Mouse (Mus musculus): ENCODE data around the gene Uxs1.

The Uxs1 gene

DNA sequence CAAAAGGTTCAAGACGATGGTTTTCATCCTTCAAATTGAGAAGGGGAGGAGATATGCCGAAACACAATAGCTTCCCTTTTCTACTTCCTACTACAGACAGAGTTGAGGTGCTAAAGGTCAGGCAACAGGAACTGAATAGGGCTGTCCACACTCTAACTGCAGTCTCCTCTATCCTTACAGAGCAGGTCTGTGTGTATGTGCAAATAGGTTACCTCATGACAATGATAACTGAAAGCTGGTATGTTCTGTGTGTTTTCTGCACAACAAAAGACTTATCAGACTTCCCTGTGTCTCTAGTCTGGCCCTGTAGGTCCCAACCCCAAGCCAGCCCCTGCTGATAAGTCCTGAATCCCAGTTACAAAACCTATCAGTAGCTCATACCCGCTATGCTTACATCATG is 16.5 kb downstream of the Uxs1 start:
- in situ Hi-C loops (cut with MboI; ENCODE audit: low pct_unique_long_range_greater_than_20kb in 1 of 2, low sequenced_read_pairs in 2 of 2, unreplicated experiment in 1 of 2), result no loop called here

- in situ Hi-C loops (cut with MboI; ENCODE audit: low pct_unique_long_range_greater_than_20kb in 1 of 2, low sequenced_read_pairs in 2 of 2, unreplicated experiment in 1 of 2), result no loop called here
Observed at GRCm38 (mm10) chr1:43809351-43809750, 18.2 kb downstream of the Uxs1 start.

GRCm38 (mm10) chr1:43803906-43804474 is 23.6 kb downstream of the Uxs1 start:
- in situ Hi-C loops (cut with MboI; ENCODE audit: low pct_unique_long_range_greater_than_20kb in 1 of 2, low sequenced_read_pairs in 2 of 2, unreplicated experiment in 1 of 2), result no loop called here

DNA sequence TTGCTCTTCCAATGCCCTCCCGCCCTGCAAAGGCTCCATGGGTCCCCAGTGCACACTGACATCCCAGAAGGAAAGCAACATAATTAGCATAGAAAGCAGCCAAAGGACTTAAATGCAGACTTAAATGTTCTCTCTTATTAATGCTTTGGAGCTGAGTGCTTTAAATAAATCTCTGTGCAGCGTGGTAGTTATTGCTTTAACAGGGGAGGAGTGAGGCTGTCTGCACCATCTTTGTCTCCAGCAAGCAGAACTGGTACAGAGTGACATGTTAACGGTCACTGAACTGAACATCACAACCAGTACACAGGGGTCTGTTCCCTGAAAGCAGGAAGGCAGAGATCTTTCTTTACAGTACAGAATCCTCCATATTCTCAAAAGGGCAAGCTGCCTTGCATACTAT is 29.6 kb downstream of the Uxs1 start:
- in situ Hi-C loops (cut with MboI; ENCODE audit: low pct_unique_long_range_greater_than_20kb in 1 of 2, low sequenced_read_pairs in 2 of 2, unreplicated experiment in 1 of 2), result no loop called here

GRCm38 (mm10) chr1:43789765-43790164 is 37.8 kb downstream of the Uxs1 start:
- in situ Hi-C loops (cut with MboI; ENCODE audit: low pct_unique_long_range_greater_than_20kb in 1 of 2, low sequenced_read_pairs in 2 of 2, unreplicated experiment in 1 of 2), result no loop called here

DNA sequence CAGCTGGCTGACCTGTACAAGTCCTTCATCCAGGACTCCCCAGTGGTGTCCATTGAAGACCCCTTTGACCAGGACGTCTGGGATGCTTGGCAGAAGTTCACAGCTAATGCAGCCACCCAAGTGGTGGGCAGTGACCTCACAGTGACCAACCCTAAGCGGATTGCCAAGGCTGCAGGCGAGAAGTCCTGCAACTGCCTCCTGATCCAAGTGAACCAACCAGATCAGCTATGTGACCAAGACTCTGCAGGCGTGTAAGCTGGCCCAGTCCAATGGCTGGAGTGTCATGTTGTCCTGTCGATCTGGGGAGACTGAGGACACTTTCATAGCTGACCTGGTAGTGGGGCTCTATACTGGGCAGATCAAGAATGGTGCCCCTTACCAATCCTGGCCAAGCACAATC is 40.9 kb downstream of the Uxs1 start:
- in situ Hi-C loops (cut with MboI; ENCODE audit: low pct_unique_long_range_greater_than_20kb in 1 of 2, low sequenced_read_pairs in 2 of 2, unreplicated experiment in 1 of 2), result no loop called here

GRCm38 (mm10) chr1:43785316-43785715 is 42.3 kb downstream of the Uxs1 start:
- in situ Hi-C loops (cut with MboI; ENCODE audit: low pct_unique_long_range_greater_than_20kb in 1 of 2, low sequenced_read_pairs in 2 of 2, unreplicated experiment in 1 of 2), result no loop called here

- in situ Hi-C loops (cut with MboI; ENCODE audit: low pct_unique_long_range_greater_than_20kb in 1 of 2, low sequenced_read_pairs in 2 of 2, unreplicated experiment in 1 of 2), result no loop called here
Observed at GRCm38 (mm10) chr1:43783186-43783585, 44.4 kb downstream of the Uxs1 start.

- in situ Hi-C loops (cut with MboI; ENCODE audit: low pct_unique_long_range_greater_than_20kb in 1 of 2, low sequenced_read_pairs in 2 of 2, unreplicated experiment in 1 of 2), result no loop called here
Observed at GRCm38 (mm10) chr1:43782680-43783079, 44.9 kb downstream of the Uxs1 start.

GRCm38 (mm10) chr1:43781672-43782071 is 45.9 kb downstream of the Uxs1 start:
- in situ Hi-C loops (cut with MboI; ENCODE audit: low pct_unique_long_range_greater_than_20kb in 1 of 2, low sequenced_read_pairs in 2 of 2, unreplicated experiment in 1 of 2), result no loop called here

DNA sequence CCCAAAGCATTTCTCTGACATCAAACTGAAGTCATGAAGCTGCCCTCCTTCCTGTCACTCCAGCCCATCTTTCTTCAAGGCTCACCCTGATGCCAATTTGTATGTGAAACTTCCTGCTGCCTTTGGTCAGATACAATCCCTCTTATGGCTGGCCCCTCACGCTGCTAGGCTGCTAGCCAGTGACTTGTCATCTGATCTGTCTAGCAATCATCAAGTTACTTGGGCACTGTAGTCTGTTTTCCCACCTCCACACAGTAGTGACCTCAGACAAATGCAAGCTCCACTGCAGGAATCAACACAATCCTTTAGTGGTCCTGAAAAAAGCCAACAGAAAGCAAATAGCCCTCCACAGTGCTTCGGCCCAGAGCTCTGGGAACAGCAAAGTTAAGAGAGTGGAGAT is 46.4 kb downstream of the Uxs1 start:
- in situ Hi-C loops (cut with MboI; ENCODE audit: low pct_unique_long_range_greater_than_20kb in 1 of 2, low sequenced_read_pairs in 2 of 2, unreplicated experiment in 1 of 2), result no loop called here

DNA sequence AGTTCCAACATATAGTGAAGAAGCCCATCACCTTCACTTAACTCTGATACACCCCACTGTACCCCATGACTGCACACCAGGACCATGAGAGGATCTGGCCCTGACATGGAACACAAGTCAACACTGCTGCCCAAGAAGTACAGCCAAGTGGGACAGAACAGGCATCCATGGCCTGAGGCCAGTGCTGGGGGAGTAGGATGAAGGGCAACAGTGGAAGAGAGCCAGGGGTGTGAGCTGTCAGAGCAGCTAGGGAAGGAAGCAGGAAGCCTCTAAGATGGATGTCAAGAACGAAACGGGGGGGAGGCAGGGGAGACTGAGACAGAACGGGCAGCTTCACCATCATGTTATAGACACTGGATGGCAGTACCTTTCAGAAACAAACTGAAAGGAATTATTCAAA is 51.5 kb downstream of the Uxs1 start:
- in situ Hi-C loops (cut with MboI; ENCODE audit: low pct_unique_long_range_greater_than_20kb in 1 of 2, low sequenced_read_pairs in 2 of 2, unreplicated experiment in 1 of 2), result no loop called here

GRCm38 (mm10) chr1:43774126-43774525 is 53.5 kb downstream of the Uxs1 start:
- in situ Hi-C loops (cut with MboI; ENCODE audit: low pct_unique_long_range_greater_than_20kb in 1 of 2, low sequenced_read_pairs in 2 of 2, unreplicated experiment in 1 of 2), result loop anchor here (25.0 kb wide), 1 partner anchor 288 kb away; the partner anchor contains the start of gene Gm8251 (in 2 of the 2)

DNA sequence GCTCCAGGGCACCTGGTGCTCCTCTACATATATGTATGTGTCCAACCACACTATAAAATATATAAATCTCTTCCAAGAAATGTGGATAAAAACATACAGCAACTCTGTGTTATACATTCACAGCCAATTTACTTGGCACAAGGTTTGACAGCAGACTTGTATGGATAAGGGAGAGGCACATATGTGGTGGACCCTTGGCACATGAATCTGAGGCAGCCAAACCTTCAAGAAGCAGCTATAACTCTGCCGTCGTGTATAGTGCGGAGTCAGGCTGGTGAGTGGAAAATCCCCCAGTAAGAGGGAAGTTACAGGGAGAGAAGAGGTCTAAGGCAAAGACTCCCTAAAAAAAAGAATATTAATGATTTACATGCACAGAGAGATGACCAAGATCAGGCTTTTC is 54.9 kb downstream of the Uxs1 start:
- in situ Hi-C loops (cut with MboI; ENCODE audit: low pct_unique_long_range_greater_than_20kb in 1 of 2, low sequenced_read_pairs in 2 of 2, unreplicated experiment in 1 of 2), result loop anchor here (25.0 kb wide), 1 partner anchor 290 kb away; the partner anchor contains the start of gene Gm8251 (in 2 of the 2)

GRCm38 (mm10) chr1:43770032-43770431 is 57.6 kb downstream of the Uxs1 start:
- in situ Hi-C loops (cut with MboI; ENCODE audit: low pct_unique_long_range_greater_than_20kb in 1 of 2, low sequenced_read_pairs in 2 of 2, unreplicated experiment in 1 of 2), result loop anchor here (25.0 kb wide), 1 partner anchor 292 kb away; the partner anchor contains the start of gene Gm8251 (in 2 of the 2)

- in situ Hi-C loops (cut with MboI; ENCODE audit: low pct_unique_long_range_greater_than_20kb in 1 of 2, low sequenced_read_pairs in 2 of 2, unreplicated experiment in 1 of 2), result loop anchor here (25.0 kb wide), 1 partner anchor 293 kb away; the partner anchor contains the start of gene Gm8251 (in 2 of the 2)
Observed at GRCm38 (mm10) chr1:43769348-43769747, 58.3 kb downstream of the Uxs1 start.

GRCm38 (mm10) chr1:43768385-43768990 is 59.1 kb downstream of the Uxs1 start:
- in situ Hi-C loops (cut with MboI; ENCODE audit: low pct_unique_long_range_greater_than_20kb in 1 of 2, low sequenced_read_pairs in 2 of 2, unreplicated experiment in 1 of 2), result loop anchor here (25.0 kb wide), 1 partner anchor 294 kb away; the partner anchor contains the start of gene Gm8251 (in 2 of the 2)

DNA sequence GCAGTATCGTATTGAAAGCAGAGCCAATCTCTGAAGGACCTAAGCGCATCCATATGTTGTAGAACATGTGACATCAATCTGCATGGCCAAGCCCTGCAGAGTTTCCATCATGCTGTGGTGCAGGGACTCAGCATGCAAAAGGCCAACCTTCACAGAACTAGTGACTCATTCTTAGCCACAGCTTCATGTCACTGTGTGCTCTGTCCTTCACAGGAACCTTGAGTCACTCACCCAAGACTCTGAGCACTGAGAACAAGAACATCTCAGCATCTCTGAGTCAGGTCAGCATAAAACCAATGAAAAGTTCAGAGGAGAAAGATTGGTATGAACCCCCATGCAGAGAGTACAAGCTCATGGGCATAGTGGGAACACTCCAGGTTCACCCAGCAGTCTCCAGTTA is 61.3 kb downstream of the Uxs1 start:
- in situ Hi-C loops (cut with MboI; ENCODE audit: low pct_unique_long_range_greater_than_20kb in 1 of 2, low sequenced_read_pairs in 2 of 2, unreplicated experiment in 1 of 2), result loop anchor here (25.0 kb wide), 1 partner anchor 296 kb away; the partner anchor contains the start of gene Gm8251 (in 2 of the 2)

GRCm38 (mm10) chr1:43764481-43764880 is 63.1 kb downstream of the Uxs1 start:
- in situ Hi-C loops (cut with MboI; ENCODE audit: low pct_unique_long_range_greater_than_20kb in 1 of 2, low sequenced_read_pairs in 2 of 2, unreplicated experiment in 1 of 2), result loop anchor here (25.0 kb wide), 1 partner anchor 298 kb away; the partner anchor contains the start of gene Gm8251 (in 2 of the 2)

DNA sequence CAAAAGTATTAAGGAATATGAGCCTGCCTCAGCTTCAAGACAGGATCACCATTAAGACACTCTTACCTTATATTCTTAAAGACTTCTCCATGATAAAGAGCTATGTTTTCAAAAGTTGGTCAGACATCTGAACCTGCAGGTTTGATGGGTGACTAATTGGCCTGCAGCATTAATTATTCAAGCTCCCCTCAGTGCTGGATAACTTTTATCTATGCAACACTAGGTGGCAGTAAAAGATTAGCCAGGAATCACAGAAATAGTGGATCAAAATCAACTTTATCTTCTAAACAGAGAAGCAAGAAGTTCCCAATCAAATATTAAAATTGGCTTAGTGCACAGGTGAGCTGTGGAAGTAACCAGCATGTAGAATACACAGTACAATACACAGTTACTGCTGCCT is 67.5 kb downstream of the Uxs1 start:
- in situ Hi-C loops (cut with MboI; ENCODE audit: low pct_unique_long_range_greater_than_20kb in 1 of 2, low sequenced_read_pairs in 2 of 2, unreplicated experiment in 1 of 2), result loop anchor here (25.0 kb wide), 1 partner anchor 302 kb away; the partner anchor contains the start of gene Gm8251 (in 2 of the 2)

All from mouse embryonic stem cell (cell line).